Mouse (Mus musculus): Measurements from ENCODE around the gene Prr3. TPM values are rescaled to one million over a fixed set of nuclear protein-coding genes. Genes with fewer than 3 reads are reported as not detected.
"Not testable (repeated sequence)": the region's sequence is repeated elsewhere in the genome, so short reads cannot be mapped to it uniquely, and the experiment has no call there.

Gene Prr3
- polyA plus RNA-seq, 1 experiment from 2014 or later, result 37.7 TPM

DNA sequence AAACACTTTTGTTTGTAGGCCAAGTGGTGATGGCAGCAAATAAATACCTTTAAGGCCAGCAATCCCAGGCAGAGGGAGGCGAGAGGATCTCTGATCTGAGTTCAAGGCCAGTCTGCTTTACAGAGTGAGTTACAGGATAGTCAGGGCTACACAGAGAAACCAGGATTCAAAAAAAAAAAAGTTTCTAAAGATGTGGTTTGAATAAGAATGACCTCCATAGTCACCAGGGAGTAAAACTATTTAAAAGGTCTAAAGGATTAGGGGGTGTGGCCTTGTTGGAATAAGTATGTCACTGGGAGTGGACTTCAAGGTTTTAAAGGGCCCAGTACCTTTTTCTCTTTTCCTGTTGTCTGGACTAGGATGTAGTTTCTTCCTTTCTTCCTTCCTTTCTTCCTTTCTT, 40.1 kb downstream of the Prr3 start:
- 71% methylated on average over 1 of the region's 1 CpGs for WGBS
- no peak overlapping the region for H3K27ac ChIP-seq (replicated peaks; ENCODE audit: low read depth, low read length)
- H3K9me3 ChIP-seq (replicated peaks; ENCODE audit: control insufficient read depth, low read length), result no peaks in the 10 kb centered on the region

GRCm38 (mm10) chr17:35939108-35939507, 40.9 kb downstream of the Prr3 start:
- DNase-seq (ENCODE audit: low spot score) (no peak), ATAC-seq (replicated peaks; ENCODE audit: insufficient number of reproducible peaks, low FRiP score, low TSS enrichment, low read depth) (no peak)
- Histone ChIP-seq H3K27ac (replicated peaks; ENCODE audit: low read depth, low read length) (no peak overlapping the region), H3K4me3 (ENCODE audit: low read depth, low read length) (no peak overlapping the region), H3K27me3 (ENCODE audit: control insufficient read depth, insufficient read depth, low read length) (no peaks in the 10 kb centered on the region), H3K4me2 (ENCODE audit: low read depth, low read length) (no peak overlapping the region), H3K9me3 (replicated peaks; ENCODE audit: control insufficient read depth, low read length) (no peaks in the 10 kb centered on the region), H3K36me3 (replicated peaks; ENCODE audit: control insufficient read depth, insufficient read depth, low read depth, low read length) (no peaks in the 10 kb centered on the region), H3K9ac (replicated peaks; ENCODE audit: low read length) (no peak overlapping the region), H3K4me1 (ENCODE audit: control insufficient read depth, insufficient read depth, low read length) (no peaks in the 10 kb centered on the region)
- WGBS, result 47% methylated on average over 2 of the region's 2 CpGs

More for the DNA sequence above, 40.1 kb downstream of the Prr3 start:
- no peak for DNase-seq (ENCODE audit: low spot score)
- H3K4me2 ChIP-seq (ENCODE audit: low read depth, low read length), result no peak overlapping the region
- H3K4me3 ChIP-seq (ENCODE audit: low read depth, low read length), result no peak overlapping the region
- no peaks in the 10 kb centered on the region for H3K36me3 ChIP-seq (replicated peaks; ENCODE audit: control insufficient read depth, insufficient read depth, low read depth, low read length)
- no peak for ATAC-seq (replicated peaks; ENCODE audit: insufficient number of reproducible peaks, low FRiP score, low TSS enrichment, low read depth)
- H3K27me3 ChIP-seq (ENCODE audit: control insufficient read depth, insufficient read depth, low read length), result no peaks in the 10 kb centered on the region
- H3K9ac ChIP-seq (replicated peaks; ENCODE audit: low read length), result no peak overlapping the region
- H3K4me1 ChIP-seq (ENCODE audit: control insufficient read depth, insufficient read depth, low read length), result no peaks in the 10 kb centered on the region

GRCm38 (mm10) chr17:35937700-35938348, 42.2 kb downstream of the Prr3 start:
- no peaks in the 10 kb centered on the region for H3K36me3 ChIP-seq (replicated peaks; ENCODE audit: control insufficient read depth, insufficient read depth, low read depth, low read length)
- WGBS, result 46% methylated on average over 2 of the region's 2 CpGs
- no peak overlapping the region for H3K27ac ChIP-seq (replicated peaks; ENCODE audit: low read depth, low read length)
- no peaks in the 10 kb centered on the region for H3K27me3 ChIP-seq (ENCODE audit: control insufficient read depth, insufficient read depth, low read length)
- DNase-seq (ENCODE audit: low spot score) (peak; percentile 75), ATAC-seq (replicated peaks; ENCODE audit: insufficient number of reproducible peaks, low FRiP score, low TSS enrichment, low read depth) (peak; percentile 75; the same call in 1 of the 2 replicates)
- H3K4me1 ChIP-seq (ENCODE audit: control insufficient read depth, insufficient read depth, low read length), result no peaks in the 10 kb centered on the region
- no peak overlapping the region for H3K9ac ChIP-seq (replicated peaks; ENCODE audit: low read length)
- no peaks in the 10 kb centered on the region for H3K9me3 ChIP-seq (replicated peaks; ENCODE audit: control insufficient read depth, low read length)
- H3K4me3 ChIP-seq (ENCODE audit: low read depth, low read length), result no peak overlapping the region
- no peak overlapping the region for H3K4me2 ChIP-seq (ENCODE audit: low read depth, low read length)

GRCm38 (mm10) chr17:35935763-35936162, 44.3 kb downstream of the Prr3 start:
- H3K9me3 ChIP-seq (replicated peaks; ENCODE audit: control insufficient read depth, low read length); H3K9ac ChIP-seq (replicated peaks; ENCODE audit: low read length); H3K27ac ChIP-seq (replicated peaks; ENCODE audit: low read depth, low read length); H3K27me3 ChIP-seq (ENCODE audit: control insufficient read depth, insufficient read depth, low read length); H3K4me2 ChIP-seq (ENCODE audit: low read depth, low read length); H3K4me1 ChIP-seq (ENCODE audit: control insufficient read depth, insufficient read depth, low read length); DNase-seq (ENCODE audit: low spot score); ATAC-seq (replicated peaks; ENCODE audit: insufficient number of reproducible peaks, low FRiP score, low TSS enrichment, low read depth); H3K36me3 ChIP-seq (replicated peaks; ENCODE audit: control insufficient read depth, insufficient read depth, low read depth, low read length); H3K4me3 ChIP-seq (ENCODE audit: low read depth, low read length): not testable (repeated sequence)
- WGBS, result 91% methylated on average over 14 of the region's 14 CpGs

GRCm38 (mm10) chr17:35932608-35933007, 47.4 kb downstream of the Prr3 start:
- no peak overlapping the region for H3K9ac ChIP-seq (replicated peaks; ENCODE audit: low read length)
- ATAC-seq (replicated peaks; ENCODE audit: insufficient number of reproducible peaks, low FRiP score, low TSS enrichment, low read depth), result no peak
- H3K4me1 ChIP-seq (ENCODE audit: control insufficient read depth, insufficient read depth, low read length), result no peaks in the 10 kb centered on the region
- H3K4me2 ChIP-seq (ENCODE audit: low read depth, low read length), result no peak overlapping the region
- H3K4me3 ChIP-seq (ENCODE audit: low read depth, low read length), result no peak overlapping the region
- no peak overlapping the region for H3K27ac ChIP-seq (replicated peaks; ENCODE audit: low read depth, low read length)
- H3K9me3 ChIP-seq (replicated peaks; ENCODE audit: control insufficient read depth, low read length), result no peaks in the 10 kb centered on the region
- no peaks in the 10 kb centered on the region for H3K27me3 ChIP-seq (ENCODE audit: control insufficient read depth, insufficient read depth, low read length)
- peaks cover 19% of the 10 kb centered on the region for H3K36me3 ChIP-seq (replicated peaks; ENCODE audit: control insufficient read depth, insufficient read depth, low read depth, low read length)
- 82% methylated on average over 4 of the region's 4 CpGs for WGBS
- DNase-seq (ENCODE audit: low spot score), result no peak

DNA sequence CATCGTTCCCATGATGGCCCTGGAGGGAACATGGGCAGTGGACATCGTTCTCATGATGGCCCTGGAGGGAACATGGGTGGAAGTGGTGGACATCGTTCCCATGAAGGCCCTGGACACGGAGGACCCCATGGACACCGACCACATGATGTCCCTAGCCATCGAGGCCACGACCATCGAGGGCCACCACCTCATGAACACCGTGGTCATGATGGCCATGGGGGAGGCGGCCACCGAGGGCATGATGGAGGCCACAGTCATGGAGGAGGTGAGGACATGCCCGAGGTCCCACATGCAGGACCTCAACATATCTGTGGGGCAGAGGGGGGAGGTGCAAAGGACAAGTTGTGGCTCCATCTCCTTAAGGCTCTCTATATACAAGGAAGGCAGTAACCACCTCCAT, 49.4 kb downstream of the Prr3 start:
- Histone ChIP-seq H3K36me3 (replicated peaks; ENCODE audit: control insufficient read depth, insufficient read depth, low read depth, low read length) (peaks cover 23% of the 10 kb centered on the region), H3K4me3 (ENCODE audit: low read depth, low read length) (no peak overlapping the region), H3K27me3 (ENCODE audit: control insufficient read depth, insufficient read depth, low read length) (no peaks in the 10 kb centered on the region), H3K9me3 (replicated peaks; ENCODE audit: control insufficient read depth, low read length) (no peaks in the 10 kb centered on the region), H3K4me2 (ENCODE audit: low read depth, low read length) (no peak overlapping the region), H3K27ac (replicated peaks; ENCODE audit: low read depth, low read length) (no peak overlapping the region), H3K9ac (replicated peaks; ENCODE audit: low read length) (no peak overlapping the region), H3K4me1 (ENCODE audit: control insufficient read depth, insufficient read depth, low read length) (no peaks in the 10 kb centered on the region)
- no peak for ATAC-seq (replicated peaks; ENCODE audit: insufficient number of reproducible peaks, low FRiP score, low TSS enrichment, low read depth)
- no peak for DNase-seq (ENCODE audit: low spot score)
- 96% methylated on average over 12 of the region's 12 CpGs for WGBS

GRCm38 (mm10) chr17:35929534-35929933, 50.5 kb downstream of the Prr3 start:
- Histone ChIP-seq H3K4me3 (ENCODE audit: low read depth, low read length) (no peak overlapping the region), H3K27me3 (ENCODE audit: control insufficient read depth, insufficient read depth, low read length) (no peaks in the 10 kb centered on the region), H3K4me2 (ENCODE audit: low read depth, low read length) (no peak overlapping the region), H3K36me3 (replicated peaks; ENCODE audit: control insufficient read depth, insufficient read depth, low read depth, low read length) (peaks cover 26% of the 10 kb centered on the region), H3K4me1 (ENCODE audit: control insufficient read depth, insufficient read depth, low read length) (no peaks in the 10 kb centered on the region), H3K9me3 (replicated peaks; ENCODE audit: control insufficient read depth, low read length) (no peaks in the 10 kb centered on the region), H3K27ac (replicated peaks; ENCODE audit: low read depth, low read length) (no peak overlapping the region), H3K9ac (replicated peaks; ENCODE audit: low read length) (no peak overlapping the region)
- 91% methylated on average over 2 of the region's 2 CpGs for WGBS
- ATAC-seq (replicated peaks; ENCODE audit: insufficient number of reproducible peaks, low FRiP score, low TSS enrichment, low read depth) (no peak), DNase-seq (ENCODE audit: low spot score) (no peak)

GRCm38 (mm10) chr17:35927471-35927870, 52.6 kb downstream of the Prr3 start:
- H3K36me3 ChIP-seq (replicated peaks; ENCODE audit: control insufficient read depth, insufficient read depth, low read depth, low read length), result peaks cover 31% of the 10 kb centered on the region
- no peak for ATAC-seq (replicated peaks; ENCODE audit: insufficient number of reproducible peaks, low FRiP score, low TSS enrichment, low read depth)
- H3K4me1 ChIP-seq (ENCODE audit: control insufficient read depth, insufficient read depth, low read length), result no peaks in the 10 kb centered on the region
- DNase-seq (ENCODE audit: low spot score), result no peak
- 88% methylated on average over 1 of the region's 1 CpGs for WGBS
- no peak overlapping the region for H3K4me2 ChIP-seq (ENCODE audit: low read depth, low read length)
- no peaks in the 10 kb centered on the region for H3K27me3 ChIP-seq (ENCODE audit: control insufficient read depth, insufficient read depth, low read length)
- no peaks in the 10 kb centered on the region for H3K9me3 ChIP-seq (replicated peaks; ENCODE audit: control insufficient read depth, low read length)
- no peak overlapping the region for H3K4me3 ChIP-seq (ENCODE audit: low read depth, low read length)
- no peak overlapping the region for H3K9ac ChIP-seq (replicated peaks; ENCODE audit: low read length)
- H3K27ac ChIP-seq (replicated peaks; ENCODE audit: low read depth, low read length), result no peak overlapping the region
